19 mouse cellular contexts compared by ENCODE assay signal in the genomic region with DNA sequence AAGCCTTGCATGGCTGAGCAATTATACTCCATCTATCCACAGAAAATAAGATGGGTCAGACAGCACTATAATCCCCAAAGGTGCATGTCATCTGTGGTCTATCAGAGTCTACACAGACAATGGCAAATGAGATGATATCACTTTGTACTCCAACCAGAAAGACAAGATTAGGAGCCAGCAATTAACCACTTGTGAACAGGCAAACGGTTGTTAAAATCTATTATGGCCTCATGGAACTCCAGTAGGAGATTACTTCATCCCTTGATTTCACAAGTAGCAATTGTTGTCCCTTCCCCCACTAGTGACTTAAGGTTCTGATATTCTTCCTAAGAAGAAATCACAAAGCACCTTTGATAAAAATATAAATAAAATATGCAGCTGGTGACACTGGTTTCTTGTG.
A peak's percentile ranks its signal among the peaks of the same experiment; 100 is the strongest.
DNase-seq lines count a peak whose midpoint lies in the region; ATAC-seq lines count a peak whose summit lies in the region.
"Had no signal": no experiment of that assay in that cellular context is flagged by ENCODE, and none has a peak within 500 bp of the region (broad histone marks: within the 10 kb centered on the region; RNA-seq: fewer than 3 reads in every experiment).

No protein-coding gene starts in this region.

- peak; percentile 9 for DNase-seq in MN1 (ENCODE audit: low spot score)
- DNase-seq in fat pad, adult 2 months (ENCODE audit: extremely low read depth, low read depth, low spot score), result peak; percentile 81
- no peak for DNase-seq in ovary, postnatal 10 days (ENCODE audit: low spot score)
- DNase-seq: adrenal gland, adult 8-10 months; adrenal gland, postnatal 14 days; adrenal gland, postnatal 36 days; B cell, adult 2 months; cerebellum, adult 11-12 months; cerebellum, adult 2 months; cerebellum, adult 9-10 months; cerebellum, postnatal 10 days; cerebellum, postnatal 25 days; embryo, embryonic 11 days; forebrain, postnatal 0 days had no signal

- no peak for ATAC-seq in monocyte, adult 5-6 weeks (replicated peaks; ENCODE audit: insufficient number of reproducible peaks, low FRiP score, low TSS enrichment, poor library complexity, severe bottlenecking)
- ATAC-seq in megakaryocyte progenitor cell, adult 5-6 weeks (replicated peaks; ENCODE audit: poor library complexity), result no peak
- ATAC-seq: CD4-positive, CD25-positive, alpha-beta regulatory T cell, adult 4 months; forebrain, embryonic 13.5 days; forebrain, embryonic 15.5 days; forebrain, postnatal 0 days had no signal
